Mouse (Mus musculus) adrenal gland, adult 10 weeks (tissue): Measurements from ENCODE around the gene Pik3cg. TPM values are rescaled to one million over a fixed set of nuclear protein-coding genes. Genes with fewer than 3 reads are reported as not detected.

ENCODE experiments used
- polyA plus RNA-seq: library from polyadenylated mRNA; stranded (reverse); fragments of 350-450 nt; fragmentation: Illumina TruSeq; extraction: RNeasy Lipid Tissue Mini Kit (QIAGEN cat#74804); gene quantifications from one replicate; pipeline ENCODE4 v1.2.3, GENCODE M21; 2014; ENCODE audit warnings: low read depth, low replicate concordance

Pik3cg gene
- polyA plus RNA-seq: 3.0 TPM

GRCm38 (mm10) chr12:32207948-32208891, at the start of gene Pik3cg:
TSS of gene Pik3cg (minus strand) at chr12:32208659.

Other genes with a start within 250 kb of the Pik3cg start
- gene Prkar2b, start 147.4 kb downstream of the Pik3cg start, polyA plus RNA-seq: 768 TPM
- 44.6 TPM for gene Ccdc71l, start 170.0 kb upstream of the Pik3cg start, polyA plus RNA-seq